Mouse (Mus musculus) intestine, postnatal 0 days (tissue): ENCODE data around the gene Prss48. TPM values are rescaled to one million over a fixed set of nuclear protein-coding genes. Genes with fewer than 3 reads are reported as not detected.

Experiments
- ATAC-seq: fragments of 200-750 bp; cut with Nextera tagmentation; 2 replicates; pipeline ENCODE4 v1.8.0; 2017; ENCODE audit warnings: mild to moderate bottlenecking, moderate TSS enrichment, moderate library complexity
- H3K27ac ChIP-seq: fragments of 300-500 bp; sonication (generic); 2 replicates; pipeline ENCODE4 v1.5.1; 2014; ENCODE audit warnings: mild to moderate bottlenecking, low read depth, low read length, moderate library complexity
- H3K27me3 ChIP-seq: fragments of 300-500 bp; sonication (generic); replicated peaks from 2 replicates; pipeline ENCODE4 v1.6.1; 2014; ENCODE audit warnings: low read length, mixed read lengths; ENCODE audit not compliant: control insufficient read depth, insufficient read depth
- H3K36me3 ChIP-seq: fragments of 300-500 bp; sonication (generic); 2 replicates; pipeline ENCODE4 v1.6.1; 2014; ENCODE audit warnings: mild to moderate bottlenecking, moderate library complexity; ENCODE audit not compliant: control insufficient read depth, insufficient read depth
- H3K4me1 ChIP-seq: fragments of 300-500 bp; sonication (generic); replicated peaks from 2 replicates; pipeline ENCODE4 v1.6.1; 2014; ENCODE audit warnings: antibody characterized with exemption, low read length, mixed read lengths; ENCODE audit not compliant: control insufficient read depth, insufficient read depth
- H3K4me2 ChIP-seq: fragments of 300-500 bp; sonication (generic); replicated peaks from 2 replicates; pipeline ENCODE4 v1.6.1; 2014; ENCODE audit warnings: low read depth, mild to moderate bottlenecking, moderate library complexity
- H3K4me3 ChIP-seq: fragments of 300-500 bp; sonication (generic); 2 replicates; pipeline ENCODE4 v1.5.1; 2014; ENCODE audit warnings: low read depth, low read length
- H3K9ac ChIP-seq: fragments of 300-500 bp; sonication (generic); 2 replicates; pipeline ENCODE4 v1.6.1; 2014; ENCODE audit warnings: mild to moderate bottlenecking, low read depth, low read length
- H3K9me3 ChIP-seq: fragments of 300-500 bp; sonication (generic); 2 replicates; pipeline ENCODE4 v1.6.1; 2016; ENCODE audit warnings: mixed run types; ENCODE audit not compliant: control insufficient read depth
- CTCF ChIP-seq: sonication (generic); IDR thresholded peaks from 2 replicates; pipeline ENCODE4 v1.5.1; 2016; ENCODE audit warnings: low read depth, mild to moderate bottlenecking, control low read depth, antibody characterized with exemption, moderate library complexity
- WGBS: fragments of 180-500 bp; shearing (Covaris S2); extraction: QIAGEN DNeasy Blood & Tissue Kit; methylation state at CpG from one replicate; pipeline ENCODE4 v1.1.7; 2014; 5-methylcytosine and 5-hydroxymethylcytosine counted together
- polyA plus RNA-seq: library from polyadenylated mRNA; unstranded; fragments of >200 nt; fragmentation: Nextera tagmentation; extraction: Ambion mirVana; gene quantifications from 2 replicates; pipeline ENCODE4 v1.2.1, GENCODE M21; 2015

Prss48 gene
- polyA plus RNA-seq, 1 experiment from 2014 or later, result 0.12 TPM

GRCm38 (mm10) chr3:86033455-86034090, 31.3 kb upstream of the Prss48 start:
- WGBS, result 54% methylated on average over 9 of the region's 9 CpGs
- Histone ChIP-seq H3K27ac (no peak overlapping the region), H3K9me3 (no peaks in the 10 kb centered on the region), H3K4me2 (no peak overlapping the region), H3K4me3 (no peak overlapping the region), H3K9ac (no peak overlapping the region), H3K4me1 (no peaks in the 10 kb centered on the region), H3K27me3 (no peaks in the 10 kb centered on the region), H3K36me3 (peaks cover 27% of the 10 kb centered on the region; the same call in 1 of the 2 replicates)
- ATAC-seq, result no peak
- no peak for TF ChIP-seq CTCF

- H3K4me3 ChIP-seq, result no peak overlapping the region
- no peak for TF ChIP-seq CTCF
- peaks cover 20% of the 10 kb centered on the region; the same call in 1 of the 2 replicates for H3K36me3 ChIP-seq
- H3K27ac ChIP-seq, result no peak overlapping the region
- WGBS, result 73% methylated on average over 4 of the region's 4 CpGs
- no peak overlapping the region for H3K4me2 ChIP-seq
- H3K9me3 ChIP-seq, result no peaks in the 10 kb centered on the region
- no peaks in the 10 kb centered on the region for H3K4me1 ChIP-seq
- ATAC-seq, result no peak
- no peaks in the 10 kb centered on the region for H3K27me3 ChIP-seq
- no peak overlapping the region for H3K9ac ChIP-seq
Observed at GRCm38 (mm10) chr3:86030566-86030965, 28.3 kb upstream of the Prss48 start.

GRCm38 (mm10) chr3:86028658-86029375, 26.5 kb upstream of the Prss48 start:
- ATAC-seq, result no peak
- WGBS, result 77% methylated on average over 15 of the region's 15 CpGs
- H3K9ac ChIP-seq, result no peak overlapping the region
- no peaks in the 10 kb centered on the region for H3K27me3 ChIP-seq
- peaks cover 18% of the 10 kb centered on the region; the same call in 1 of the 2 replicates for H3K36me3 ChIP-seq
- H3K4me1 ChIP-seq, result no peaks in the 10 kb centered on the region
- H3K27ac ChIP-seq, result no peak overlapping the region
- no peaks in the 10 kb centered on the region for H3K9me3 ChIP-seq
- no peak for TF ChIP-seq CTCF
- no peak overlapping the region for H3K4me3 ChIP-seq
- H3K4me2 ChIP-seq, result no peak overlapping the region

DNA sequence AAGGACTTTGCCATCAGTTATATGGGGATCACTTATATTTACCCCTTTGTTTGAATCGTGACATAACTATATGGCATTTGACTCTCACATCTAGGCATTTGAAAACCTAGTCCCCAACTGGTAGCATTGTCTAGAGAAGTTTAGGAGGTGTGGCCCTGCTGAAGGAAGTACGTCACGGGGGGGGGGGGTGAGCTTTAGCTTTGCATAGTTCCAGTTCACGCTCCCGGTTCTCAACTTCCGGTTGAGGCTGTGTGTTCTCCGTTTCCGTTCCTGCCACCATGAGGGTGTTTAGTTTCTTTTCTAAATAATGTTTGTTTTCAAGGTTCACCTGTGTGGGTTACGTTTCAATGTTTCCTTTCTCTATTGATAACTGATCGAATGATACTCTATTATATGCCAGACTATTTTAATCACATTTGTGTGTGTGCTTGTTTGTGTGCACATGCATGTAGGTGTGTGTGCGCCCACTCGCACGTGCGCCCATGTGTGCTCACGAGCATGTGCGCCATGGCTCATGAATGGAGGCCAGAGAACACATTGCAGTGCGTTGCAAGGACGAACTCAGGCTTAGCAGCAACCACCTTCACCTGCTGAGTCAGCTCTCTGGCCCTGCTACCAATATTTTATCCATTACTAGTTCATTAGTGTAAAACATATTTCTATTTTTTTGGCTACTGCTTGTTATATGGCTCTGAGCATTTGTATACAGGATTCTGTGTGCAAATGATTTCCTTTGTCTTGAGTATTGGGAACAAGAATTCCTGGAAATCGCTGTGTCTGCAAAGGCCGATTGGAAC, 23.2 kb upstream of the Prss48 start:
- ATAC-seq, result no peak
- Histone ChIP-seq H3K27ac (no peak overlapping the region), H3K27me3 (no peaks in the 10 kb centered on the region), H3K36me3 (peaks cover 4% of the 10 kb centered on the region; the same call in 1 of the 2 replicates), H3K4me3 (no peak overlapping the region), H3K9me3 (no peaks in the 10 kb centered on the region), H3K4me1 (no peaks in the 10 kb centered on the region), H3K9ac (no peak overlapping the region), H3K4me2 (no peak overlapping the region)
- TF ChIP-seq CTCF, result no peak
- 93% methylated on average over 20 of the region's 20 CpGs for WGBS

- H3K9ac ChIP-seq, result no peak overlapping the region
- no peaks in the 10 kb centered on the region for H3K9me3 ChIP-seq
- no peak overlapping the region for H3K4me2 ChIP-seq
- WGBS, result 78% methylated on average over 12 of the region's 12 CpGs
- H3K27ac ChIP-seq, result no peak overlapping the region
- H3K4me3 ChIP-seq, result no peak overlapping the region
- H3K36me3 ChIP-seq, result peaks cover 4% of the 10 kb centered on the region; the same call in 1 of the 2 replicates
- H3K27me3 ChIP-seq, result no peaks in the 10 kb centered on the region
- no peak; the same call in 1 of the 2 replicates for ATAC-seq
- no peaks in the 10 kb centered on the region for H3K4me1 ChIP-seq
- no peak for TF ChIP-seq CTCF
Observed at GRCm38 (mm10) chr3:86024065-86024795, 21.9 kb upstream of the Prss48 start.
